Mouse (Mus musculus) midbrain, postnatal 0 days (tissue): ENCODE measurements at regions not wholly inside any gene's neighbourhood (a gene's known extent, or its start where the extent isn't known, plus 50 kb on each side); places are given as distances from the start of the nearest gene placed in this dataset.

Experiments used
- ATAC-seq: fragments of 200-750 bp; cut with Nextera tagmentation; 2 replicates; pipeline ENCODE4 v1.8.0; 2017; ENCODE audit warnings: moderate number of reproducible peaks, mild to moderate bottlenecking, moderate TSS enrichment, moderate library complexity; ENCODE audit not compliant: low FRiP score
- DNase-seq: peaks from one replicate; pipeline ENCODE4 v3.0.0-alpha.2; 2015; ENCODE audit warnings: low spot score
- H3K27ac ChIP-seq: fragments of 300-500 bp; sonication (generic); 2 replicates; pipeline ENCODE4 v1.5.1; 2014; ENCODE audit warnings: low read depth, mild to moderate bottlenecking, low read length, mixed read lengths
- H3K27me3 ChIP-seq: fragments of 300-500 bp; sonication (generic); 2 replicates; pipeline ENCODE4 v1.6.1; 2014; ENCODE audit warnings: low read length, control low read depth, mixed read lengths; ENCODE audit not compliant: insufficient read depth
- H3K36me3 ChIP-seq: fragments of 300-500 bp; sonication (generic); 2 replicates; pipeline ENCODE4 v1.6.1; 2014; ENCODE audit warnings: low read length, control low read depth, mixed read lengths; ENCODE audit not compliant: insufficient read depth
- H3K4me1 ChIP-seq: fragments of 300-500 bp; sonication (generic); 2 replicates; pipeline ENCODE4 v1.6.1; 2014; ENCODE audit warnings: mild to moderate bottlenecking, control low read depth, antibody characterized with exemption, low read length, mixed read lengths; ENCODE audit not compliant: insufficient read depth
- H3K4me2 ChIP-seq: fragments of 300-500 bp; sonication (generic); 2 replicates; pipeline ENCODE4 v1.6.1; 2014; ENCODE audit warnings: low read depth, mild to moderate bottlenecking, low read length, mixed read lengths; ENCODE audit not compliant: poor library complexity, severe bottlenecking
- H3K4me3 ChIP-seq: fragments of 300-500 bp; sonication (generic); 2 replicates; pipeline ENCODE4 v1.5.1; 2014; ENCODE audit warnings: low read depth, mild to moderate bottlenecking, low read length, moderate library complexity
- H3K9ac ChIP-seq: fragments of 300-500 bp; sonication (generic); replicated peaks from 2 replicates; pipeline ENCODE4 v1.6.1; 2014; ENCODE audit warnings: mild to moderate bottlenecking, low read length, moderate library complexity, mixed read lengths; ENCODE audit not compliant: poor library complexity, severe bottlenecking
- H3K9me3 ChIP-seq: fragments of 300-500 bp; sonication (generic); 2 replicates; pipeline ENCODE4 v1.6.1; 2016; ENCODE audit warnings: low read length, control low read depth
- CTCF ChIP-seq: IDR thresholded peaks from 2 replicates; pipeline ENCODE4 v1.5.1; 2016; ENCODE audit warnings: antibody characterized with exemption, mild to moderate bottlenecking
- WGBS: fragments of 180-500 bp; shearing (Covaris S2); extraction: QIAGEN DNeasy Blood & Tissue Kit; methylation state at CpG from one replicate; pipeline ENCODE4 v1.1.7; 2014; 5-methylcytosine and 5-hydroxymethylcytosine counted together

DNA sequence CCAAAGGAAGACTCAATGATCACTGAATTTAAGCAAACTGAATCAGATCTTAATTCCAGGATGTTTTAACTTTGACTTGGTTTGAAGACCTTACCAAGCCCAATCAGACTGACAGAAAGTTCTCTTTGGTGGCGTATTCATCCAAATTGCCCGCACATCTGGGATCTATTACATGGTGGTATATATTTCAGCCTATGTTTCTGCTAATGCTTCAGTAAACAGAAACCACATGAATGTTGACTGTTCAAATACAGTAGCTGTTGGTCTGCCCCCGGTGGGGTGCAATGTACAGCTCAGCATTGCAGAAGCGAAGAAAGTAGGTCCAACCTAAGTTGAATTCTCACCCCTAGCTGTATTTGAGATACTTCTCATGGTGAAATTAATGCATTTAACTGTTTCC lies 346.5 kb downstream of the Nuak1 start:
- Histone ChIP-seq H3K27me3 (no peaks in the 10 kb centered on the region), H3K36me3 (no peaks in the 10 kb centered on the region), H3K4me3 (no peak overlapping the region), H3K4me1 (no peaks in the 10 kb centered on the region), H3K9ac (no peak overlapping the region), H3K4me2 (no peak overlapping the region), H3K9me3 (no peaks in the 10 kb centered on the region), H3K27ac (no peak overlapping the region)
- DNase-seq, result no peak
- no peak for ATAC-seq
- 92% methylated on average over 4 of the region's 4 CpGs for WGBS
- no peak for TF ChIP-seq CTCF

DNA sequence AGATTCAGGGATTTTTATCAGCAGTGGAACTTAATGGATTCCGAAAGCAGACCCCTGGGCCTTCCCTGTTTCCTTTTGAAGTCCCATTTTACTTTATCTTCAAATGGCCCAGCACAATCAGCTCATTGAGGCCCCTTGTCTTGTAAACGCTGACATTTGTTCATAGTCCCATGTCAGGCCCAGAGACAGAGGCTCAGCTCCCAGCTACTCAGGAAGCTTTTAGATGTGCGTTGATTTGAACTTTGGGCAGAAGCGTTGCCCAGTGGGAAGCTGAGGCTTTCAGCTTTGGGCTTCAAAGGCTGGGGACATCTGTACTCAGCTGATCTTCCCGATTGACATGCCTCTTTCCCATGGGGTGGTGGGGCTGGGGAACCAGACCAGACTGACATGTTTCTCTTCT lies 343.2 kb downstream of the Nuak1 start:
- H3K4me2 ChIP-seq, result no peak overlapping the region
- no peak overlapping the region for H3K27ac ChIP-seq
- TF ChIP-seq CTCF, result no peak
- no peaks in the 10 kb centered on the region for H3K9me3 ChIP-seq
- no peaks in the 10 kb centered on the region for H3K27me3 ChIP-seq
- 25% methylated on average over 5 of the region's 5 CpGs for WGBS
- no peaks in the 10 kb centered on the region for H3K36me3 ChIP-seq
- DNase-seq, result no peak
- no peak overlapping the region for H3K4me3 ChIP-seq
- no peak overlapping the region for H3K9ac ChIP-seq
- ATAC-seq, result no peak
- no peaks in the 10 kb centered on the region for H3K4me1 ChIP-seq

DNA sequence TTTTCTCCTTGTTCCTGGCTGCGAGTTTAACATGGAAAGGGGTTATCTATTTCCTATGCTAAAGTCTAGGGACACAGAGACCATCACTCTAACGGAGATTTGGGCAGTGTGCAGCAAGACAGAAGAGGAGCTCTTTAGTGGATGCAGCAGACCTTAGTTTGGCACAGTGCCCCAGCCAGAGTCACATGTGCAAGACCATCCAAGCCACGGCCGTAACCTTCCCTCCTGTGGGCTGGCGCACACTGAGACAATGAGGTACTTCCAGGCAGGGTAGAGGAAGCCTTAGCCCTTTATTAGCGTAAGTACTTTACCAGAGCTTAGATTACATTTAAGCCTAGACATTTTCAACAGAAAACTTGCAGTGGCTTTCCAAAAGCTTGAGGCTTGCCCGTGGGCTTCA lies 336.4 kb downstream of the Nuak1 start:
- no peak overlapping the region for H3K4me2 ChIP-seq
- H3K27me3 ChIP-seq, result no peaks in the 10 kb centered on the region
- H3K4me1 ChIP-seq, result no peaks in the 10 kb centered on the region
- 73% methylated on average over 7 of the region's 7 CpGs for WGBS
- no peak for ATAC-seq
- no peaks in the 10 kb centered on the region for H3K36me3 ChIP-seq
- H3K27ac ChIP-seq, result no peak overlapping the region
- no peak for DNase-seq
- no peak overlapping the region for H3K9ac ChIP-seq
- no peak for TF ChIP-seq CTCF
- H3K9me3 ChIP-seq, result no peaks in the 10 kb centered on the region
- no peak overlapping the region for H3K4me3 ChIP-seq

DNA sequence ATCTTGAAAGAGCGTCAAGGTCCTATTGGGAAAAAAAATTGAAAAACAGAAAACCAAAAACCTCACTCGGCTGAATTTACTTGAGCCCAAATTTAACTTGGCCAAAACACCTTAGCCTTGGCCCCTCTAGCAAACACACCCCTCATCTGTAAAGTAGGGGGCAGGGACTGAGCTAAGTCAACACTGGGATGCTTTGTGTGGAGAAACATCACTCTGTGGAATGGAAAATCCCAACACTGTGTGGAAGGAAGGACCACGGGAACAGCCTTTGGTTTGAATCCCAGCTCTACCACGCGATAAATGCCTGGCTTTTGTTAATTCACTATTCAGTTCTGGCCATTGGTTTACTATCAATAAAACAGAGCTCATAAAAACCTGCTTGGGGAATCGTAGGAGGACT lies 335.8 kb downstream of the Nuak1 start:
- DNase-seq (no peak), ATAC-seq (no peak)
- Histone ChIP-seq H3K4me3 (no peak overlapping the region), H3K9me3 (no peaks in the 10 kb centered on the region), H3K9ac (no peak overlapping the region), H3K4me2 (no peak overlapping the region), H3K4me1 (no peaks in the 10 kb centered on the region), H3K27ac (no peak overlapping the region), H3K27me3 (no peaks in the 10 kb centered on the region), H3K36me3 (no peaks in the 10 kb centered on the region)
- WGBS, result 85% methylated on average over 6 of the region's 6 CpGs
- no peak for TF ChIP-seq CTCF

DNA sequence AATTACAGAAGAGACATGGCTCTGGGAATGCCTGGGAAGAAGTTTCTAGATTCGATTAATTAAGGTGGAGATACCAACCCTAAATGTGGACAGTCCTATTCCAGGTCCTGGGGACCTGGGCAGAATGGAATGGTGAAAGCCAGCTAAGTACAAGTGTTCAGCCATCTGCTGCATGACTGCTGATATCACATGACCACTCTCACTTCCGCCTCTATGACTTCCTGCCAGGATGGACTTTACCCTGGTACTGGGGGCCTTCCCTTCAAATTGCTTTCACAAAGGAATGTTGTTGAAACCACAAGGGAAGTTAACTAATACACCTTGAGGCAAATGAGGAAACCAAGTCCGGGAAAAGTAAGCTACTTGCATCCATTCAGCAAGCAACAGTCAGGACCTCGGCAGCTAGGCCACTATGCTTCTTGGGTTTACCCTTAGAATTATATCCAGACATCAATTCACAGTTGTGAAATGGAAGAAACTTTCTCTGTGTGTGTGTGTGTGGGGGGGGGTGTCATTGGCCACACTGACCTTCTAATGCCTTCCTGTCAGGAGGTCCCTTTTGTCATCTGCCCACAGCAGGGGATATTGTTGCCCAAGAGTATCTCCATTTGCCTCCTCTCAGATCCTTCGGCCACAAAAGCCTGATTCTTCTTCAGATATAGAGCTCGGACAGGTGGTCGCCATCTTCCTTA lies 330.6 kb downstream of the Nuak1 start:
- H3K36me3 ChIP-seq, result no peaks in the 10 kb centered on the region
- no peak overlapping the region for H3K4me3 ChIP-seq
- H3K9me3 ChIP-seq, result no peaks in the 10 kb centered on the region
- H3K4me2 ChIP-seq, result no peak overlapping the region
- 56% methylated on average over 7 of the region's 7 CpGs for WGBS
- H3K9ac ChIP-seq, result no peak overlapping the region
- no peaks in the 10 kb centered on the region for H3K27me3 ChIP-seq
- DNase-seq (no peak), ATAC-seq (no peak)
- H3K4me1 ChIP-seq, result no peaks in the 10 kb centered on the region
- no peak overlapping the region for H3K27ac ChIP-seq
- TF ChIP-seq CTCF, result no peak

DNA sequence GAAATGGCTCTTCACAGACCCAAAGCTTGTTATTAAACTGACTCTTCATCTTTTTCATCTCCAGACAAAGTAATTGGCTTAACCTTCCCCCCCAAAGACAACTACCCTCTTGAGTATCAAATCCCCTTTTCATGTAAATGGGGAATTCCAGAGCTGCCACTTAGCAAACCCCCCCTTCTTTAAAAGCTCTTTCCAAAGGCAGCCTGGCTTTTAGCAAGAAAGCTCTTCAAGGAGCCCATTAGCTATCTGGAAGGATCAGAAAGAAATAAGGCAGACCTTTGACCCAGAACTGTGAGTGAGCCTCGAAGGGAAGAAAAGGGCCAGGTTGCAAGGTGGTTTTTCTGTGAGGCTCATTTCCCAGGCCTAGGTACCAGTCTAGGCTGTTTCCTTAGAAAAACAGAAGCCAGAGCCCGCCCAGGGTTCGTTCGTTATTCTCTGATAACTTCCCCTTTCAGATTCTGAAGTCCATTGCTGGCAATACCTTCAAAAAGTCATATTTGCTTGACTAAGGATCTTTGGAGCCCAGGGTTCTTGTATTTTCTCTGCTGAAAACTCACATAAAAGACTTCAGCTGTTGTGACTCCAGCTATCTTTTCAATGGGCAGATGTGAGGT lies 329.9 kb downstream of the Nuak1 start:
- DNase-seq, result no peak
- WGBS, result 57% methylated on average over 4 of the region's 4 CpGs

More for the DNA sequence above, 329.9 kb downstream of the Nuak1 start:
- no peak for ATAC-seq
- Histone ChIP-seq H3K4me3 (no peak overlapping the region), H3K27ac (no peak overlapping the region), H3K4me2 (no peak overlapping the region), H3K9ac (no peak overlapping the region), H3K9me3 (no peaks in the 10 kb centered on the region), H3K36me3 (no peaks in the 10 kb centered on the region), H3K27me3 (no peaks in the 10 kb centered on the region), H3K4me1 (no peaks in the 10 kb centered on the region)
- TF ChIP-seq CTCF, result no peak
